7 mouse cellular contexts compared by ENCODE assay signal in genomic region chr7:16153522-16153921, GRCm38 (mm10). TPM values are rescaled to one million over a fixed set of nuclear protein-coding genes. Genes with fewer than 3 reads are reported as not detected.
A peak's percentile ranks its signal among the peaks of the same experiment; 100 is the strongest.
DNase-seq lines count a peak whose midpoint lies in the region; ATAC-seq lines count a peak whose summit lies in the region.

No protein-coding gene starts in this region.

- H3K36me3 ChIP-seq in forebrain, embryonic 15.5 days: no peaks in the 10 kb centered on the region
- H3K36me3 ChIP-seq in kidney, embryonic 14.5 days (ENCODE audit: control insufficient read depth, insufficient read depth, low read length): no peaks in the 10 kb centered on the region
- H3K36me3 ChIP-seq in lung, embryonic 16.5 days (ENCODE audit: control insufficient read depth, insufficient read depth, low read length): no peaks in the 10 kb centered on the region

- peaks cover 26% of the 10 kb centered on the region for H3K4me1 ChIP-seq in forebrain, embryonic 15.5 days
- H3K4me1 ChIP-seq in kidney, embryonic 14.5 days (ENCODE audit: control insufficient read depth, insufficient read depth, low read length): no peaks in the 10 kb centered on the region
- no peaks in the 10 kb centered on the region for H3K4me1 ChIP-seq in lung, embryonic 16.5 days (replicated peaks; ENCODE audit: control insufficient read depth, insufficient read depth, low read length)

- peak; percentile 82 for ATAC-seq in forebrain, embryonic 15.5 days (replicated peaks)
- ATAC-seq in kidney, embryonic 14.5 days (ENCODE audit: low FRiP score, low TSS enrichment): peak; percentile 88; the same call in 1 of the 2 replicates
- ATAC-seq in lung, embryonic 16.5 days (ENCODE audit: low read depth): peak; percentile 60; the same call in 1 of the 2 replicates

- DNase-seq in A20 (ENCODE audit: low read depth, low spot score): peak; percentile 72
- DNase-seq in CD4-positive helper T cell, adult 2 months (ENCODE audit: low read depth, low spot score): peak; percentile 71
- peak; percentile 33 for DNase-seq in c-Kit-positive CD71-positive TER-119-positive erythroid progenitor cells, embryonic 14.5 days (ENCODE audit: low spot score)
- peak; percentile 77 for DNase-seq in retina, embryonic 14.5 days (ENCODE audit: low spot score)

- no peak overlapping the region for H3K4me3 ChIP-seq in forebrain, embryonic 15.5 days
- H3K4me3 ChIP-seq in kidney, embryonic 14.5 days (ENCODE audit: low read length): no peak overlapping the region
- no peak overlapping the region for H3K4me3 ChIP-seq in lung, embryonic 16.5 days (ENCODE audit: low read length)

- H3K9ac ChIP-seq in forebrain, embryonic 15.5 days (replicated peaks): no peak overlapping the region
- no peak overlapping the region for H3K9ac ChIP-seq in kidney, embryonic 14.5 days (ENCODE audit: low read depth, low read length)
- no peak overlapping the region for H3K9ac ChIP-seq in lung, embryonic 16.5 days (ENCODE audit: low read length)

- H3K9me3 ChIP-seq in forebrain, embryonic 15.5 days: no peaks in the 10 kb centered on the region
- H3K9me3 ChIP-seq in kidney, embryonic 14.5 days (ENCODE audit: control insufficient read depth, low read length): no peaks in the 10 kb centered on the region
- H3K9me3 ChIP-seq in lung, embryonic 16.5 days (ENCODE audit: control insufficient read depth, low read length): no peaks in the 10 kb centered on the region

- H3K27me3 ChIP-seq in forebrain, embryonic 15.5 days: peaks cover 6% of the 10 kb centered on the region; the same call in 1 of the 2 replicates
- H3K27me3 ChIP-seq in kidney, embryonic 14.5 days (ENCODE audit: control insufficient read depth, insufficient read depth, low read length): peaks cover 5% of the 10 kb centered on the region
- H3K27me3 ChIP-seq in lung, embryonic 16.5 days (ENCODE audit: control insufficient read depth, insufficient read depth, low read depth, low read length): peaks cover 6% of the 10 kb centered on the region

- no peak overlapping the region for H3K4me2 ChIP-seq in forebrain, embryonic 15.5 days (replicated peaks)
- no peak overlapping the region for H3K4me2 ChIP-seq in kidney, embryonic 14.5 days (replicated peaks; ENCODE audit: low read depth, low read length)
- no peak overlapping the region for H3K4me2 ChIP-seq in lung, embryonic 16.5 days (ENCODE audit: low read depth, low read length)

- WGBS in forebrain, embryonic 15.5 days: 17% methylated on average over 10 of the region's 10 CpGs
- WGBS in kidney, embryonic 14.5 days: 20% methylated on average over 10 of the region's 10 CpGs
- WGBS in lung, embryonic 16.5 days: 8% methylated on average over 10 of the region's 10 CpGs

- peak overlapping the region; percentile 23; the same call in 1 of the 2 replicates for H3K27ac ChIP-seq in forebrain, embryonic 15.5 days (replicated peaks)
- no peak overlapping the region for H3K27ac ChIP-seq in kidney, embryonic 14.5 days (ENCODE audit: low read depth, low read length)
- H3K27ac ChIP-seq in lung, embryonic 16.5 days (ENCODE audit: low read length): no peak overlapping the region

RNA-seq across cellular contexts. Expression of gene Meis3, which starts 21.4 kb away (rescaled TPM):
- polyA plus RNA-seq in forebrain, embryonic 15.5 days (2015; fragmentation: Nextera tagmentation; extraction: Ambion mirVana): 110 and 116 TPM in 2 replicates
- polyA plus RNA-seq in kidney, embryonic 14.5 days (2014; fragmentation: Nextera tagmentation; extraction: Ambion mirVana): 26.1 and 28.0 TPM in 2 replicates
- polyA plus RNA-seq in lung, embryonic 16.5 days (2015; fragmentation: Nextera tagmentation; extraction: Ambion mirVana): 19.5 and 19.8 TPM in 2 replicates

RNA-seq across cellular contexts. Expression of gene Slc8a2, which starts 23.9 kb away (rescaled TPM):
- 0.96 and 1.1 TPM in 2 replicates for polyA plus RNA-seq in forebrain, embryonic 15.5 days (2015; fragmentation: Nextera tagmentation; extraction: Ambion mirVana)
- 0.21 and 0.24 TPM in 2 replicates for polyA plus RNA-seq in kidney, embryonic 14.5 days (2014; fragmentation: Nextera tagmentation; extraction: Ambion mirVana)
- 0.08 and 0.10 TPM in 2 replicates for polyA plus RNA-seq in lung, embryonic 16.5 days (2015; fragmentation: Nextera tagmentation; extraction: Ambion mirVana)

RNA-seq across cellular contexts. Expression of gene Kptn, which starts 33.8 kb away (rescaled TPM):
- 43.0 and 43.7 TPM in 2 replicates for polyA plus RNA-seq in forebrain, embryonic 15.5 days (2015; fragmentation: Nextera tagmentation; extraction: Ambion mirVana)
- 25.1 and 29.2 TPM in 2 replicates for polyA plus RNA-seq in kidney, embryonic 14.5 days (2014; fragmentation: Nextera tagmentation; extraction: Ambion mirVana)
- 28.3 and 31.7 TPM in 2 replicates for polyA plus RNA-seq in lung, embryonic 16.5 days (2015; fragmentation: Nextera tagmentation; extraction: Ambion mirVana)

RNA-seq across cellular contexts. Expression of gene Napa, which starts 55.3 kb away (rescaled TPM):
- 186 and 200 TPM in 2 replicates for polyA plus RNA-seq in forebrain, embryonic 15.5 days (2015; fragmentation: Nextera tagmentation; extraction: Ambion mirVana)
- 179 and 188 TPM in 2 replicates for polyA plus RNA-seq in kidney, embryonic 14.5 days (2014; fragmentation: Nextera tagmentation; extraction: Ambion mirVana)
- 167 and 202 TPM in 2 replicates for polyA plus RNA-seq in lung, embryonic 16.5 days (2015; fragmentation: Nextera tagmentation; extraction: Ambion mirVana)
